Mouse (Mus musculus): ENCODE measurements around the gene Snx10. TPM values are rescaled to one million over a fixed set of nuclear protein-coding genes. Genes with fewer than 3 reads are reported as not detected.
A peak's percentile ranks its signal among the peaks of the same experiment; 100 is the strongest.

Snx10 gene
- polyA plus RNA-seq, 1 experiment from 2014 or later: 17.2 TPM

- Histone ChIP-seq H3K4me1 (ENCODE audit: control insufficient read depth, insufficient read depth, low read length) (no peaks in the 10 kb centered on the region), H3K4me2 (ENCODE audit: low read depth, low read length) (no peak overlapping the region), H3K27ac (ENCODE audit: low read length) (no peak overlapping the region), H3K27me3 (ENCODE audit: control insufficient read depth, insufficient read depth, low read length) (no peaks in the 10 kb centered on the region), H3K4me3 (ENCODE audit: low read length) (no peak overlapping the region), H3K36me3 (ENCODE audit: control insufficient read depth, insufficient read depth) (no peaks in the 10 kb centered on the region), H3K9ac (ENCODE audit: low read length) (no peak overlapping the region), H3K9me3 (replicated peaks; ENCODE audit: control insufficient read depth, low read length) (no peaks in the 10 kb centered on the region)
- no peak for ATAC-seq (replicated peaks; ENCODE audit: extremely low read depth, insufficient read depth, low FRiP score)
- WGBS: 87% methylated on average over 8 of the region's 8 CpGs
Observed at GRCm38 (mm10) chr6:51569086-51569485, 45.4 kb downstream of the Snx10 start.

- no peaks in the 10 kb centered on the region for H3K9me3 ChIP-seq (replicated peaks; ENCODE audit: control insufficient read depth, low read length)
- no peaks in the 10 kb centered on the region for H3K27me3 ChIP-seq (ENCODE audit: control insufficient read depth, insufficient read depth, low read length)
- H3K27ac ChIP-seq (ENCODE audit: low read length): no peak overlapping the region
- no peaks in the 10 kb centered on the region for H3K4me1 ChIP-seq (ENCODE audit: control insufficient read depth, insufficient read depth, low read length)
- no peaks in the 10 kb centered on the region for H3K36me3 ChIP-seq (ENCODE audit: control insufficient read depth, insufficient read depth)
- no peak overlapping the region for H3K4me3 ChIP-seq (ENCODE audit: low read length)
- WGBS: 82% methylated on average over 4 of the region's 4 CpGs
- no peak overlapping the region for H3K9ac ChIP-seq (ENCODE audit: low read length)
- ATAC-seq (replicated peaks; ENCODE audit: extremely low read depth, insufficient read depth, low FRiP score): no peak
- no peak overlapping the region for H3K4me2 ChIP-seq (ENCODE audit: low read depth, low read length)
Observed at GRCm38 (mm10) chr6:51573136-51573535, 49.4 kb downstream of the Snx10 start.

- 88% methylated on average over 13 of the region's 13 CpGs for WGBS
- H3K9me3 ChIP-seq (replicated peaks; ENCODE audit: control insufficient read depth, low read length): no peaks in the 10 kb centered on the region
- no peak for ATAC-seq (replicated peaks; ENCODE audit: extremely low read depth, insufficient read depth, low FRiP score)
Observed at GRCm38 (mm10) chr6:51574132-51574531, 50.4 kb downstream of the Snx10 start.

GRCm38 (mm10) chr6:51578415-51578814 lies 54.7 kb downstream of the Snx10 start:
- no peaks in the 10 kb centered on the region for H3K9me3 ChIP-seq (replicated peaks; ENCODE audit: control insufficient read depth, low read length)
- no peak overlapping the region for H3K9ac ChIP-seq (ENCODE audit: low read length)
- H3K27me3 ChIP-seq (ENCODE audit: control insufficient read depth, insufficient read depth, low read length): no peaks in the 10 kb centered on the region
- H3K27ac ChIP-seq (ENCODE audit: low read length): no peak overlapping the region
- H3K4me2 ChIP-seq (ENCODE audit: low read depth, low read length): no peak overlapping the region
- no peaks in the 10 kb centered on the region for H3K4me1 ChIP-seq (ENCODE audit: control insufficient read depth, insufficient read depth, low read length)
- H3K36me3 ChIP-seq (ENCODE audit: control insufficient read depth, insufficient read depth): peaks cover 4% of the 10 kb centered on the region; the same call in 1 of the 2 replicates
- WGBS: 71% methylated on average over 4 of the region's 4 CpGs
- no peak for ATAC-seq (replicated peaks; ENCODE audit: extremely low read depth, insufficient read depth, low FRiP score)
- H3K4me3 ChIP-seq (ENCODE audit: low read length): no peak overlapping the region

More at GRCm38 (mm10) chr6:51574132-51574531, 50.4 kb downstream of the Snx10 start:
- Histone ChIP-seq H3K27ac (ENCODE audit: low read length) (no peak overlapping the region), H3K9ac (ENCODE audit: low read length) (no peak overlapping the region), H3K4me2 (ENCODE audit: low read depth, low read length) (no peak overlapping the region), H3K4me3 (ENCODE audit: low read length) (no peak overlapping the region), H3K36me3 (ENCODE audit: control insufficient read depth, insufficient read depth) (no peaks in the 10 kb centered on the region), H3K4me1 (ENCODE audit: control insufficient read depth, insufficient read depth, low read length) (no peaks in the 10 kb centered on the region), H3K27me3 (ENCODE audit: control insufficient read depth, insufficient read depth, low read length) (no peaks in the 10 kb centered on the region)

- H3K4me2 ChIP-seq (ENCODE audit: low read depth, low read length): no peak overlapping the region
- ATAC-seq (replicated peaks; ENCODE audit: extremely low read depth, insufficient read depth, low FRiP score): peak; percentile 84
- 25% methylated on average over 18 of the region's 18 CpGs for WGBS
Observed at GRCm38 (mm10) chr6:51580040-51580680, 56.5 kb downstream of the Snx10 start.

DNA sequence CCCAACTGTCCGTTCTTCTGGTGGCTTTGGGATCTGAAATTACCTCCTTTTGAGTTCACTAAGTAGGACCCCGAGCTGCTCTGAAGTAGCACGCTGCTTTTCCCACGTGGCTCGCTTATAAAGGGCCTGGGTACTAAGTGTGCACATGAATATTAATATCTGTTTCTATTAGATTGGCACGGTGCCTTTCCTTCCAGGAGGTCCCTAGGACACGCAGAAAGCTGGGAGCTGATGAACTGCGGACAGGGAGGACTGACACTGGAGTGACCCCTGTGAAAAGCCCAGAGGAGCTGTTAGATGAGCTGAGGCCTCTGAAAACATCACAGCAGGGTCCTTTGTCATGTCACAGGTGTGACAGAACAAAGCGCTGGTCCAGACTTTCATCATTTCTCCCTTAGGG lies 57.7 kb downstream of the Snx10 start:
- Histone ChIP-seq H3K9me3 (replicated peaks; ENCODE audit: control insufficient read depth, low read length) (no peaks in the 10 kb centered on the region), H3K27me3 (ENCODE audit: control insufficient read depth, insufficient read depth, low read length) (no peaks in the 10 kb centered on the region), H3K36me3 (ENCODE audit: control insufficient read depth, insufficient read depth) (peaks cover 5% of the 10 kb centered on the region; the same call in 1 of the 2 replicates), H3K4me1 (ENCODE audit: control insufficient read depth, insufficient read depth, low read length) (no peaks in the 10 kb centered on the region), H3K9ac (ENCODE audit: low read length) (no peak overlapping the region), H3K4me2 (ENCODE audit: low read depth, low read length) (no peak overlapping the region), H3K27ac (ENCODE audit: low read length) (no peak overlapping the region), H3K4me3 (ENCODE audit: low read length) (no peak overlapping the region)
- ATAC-seq (replicated peaks; ENCODE audit: extremely low read depth, insufficient read depth, low FRiP score): no peak
- 83% methylated on average over 9 of the region's 9 CpGs for WGBS

More at GRCm38 (mm10) chr6:51580040-51580680, 56.5 kb downstream of the Snx10 start:
- Histone ChIP-seq H3K9me3 (replicated peaks; ENCODE audit: control insufficient read depth, low read length) (no peaks in the 10 kb centered on the region), H3K9ac (ENCODE audit: low read length) (no peak overlapping the region), H3K4me3 (ENCODE audit: low read length) (no peak overlapping the region), H3K36me3 (ENCODE audit: control insufficient read depth, insufficient read depth) (peaks cover 5% of the 10 kb centered on the region; the same call in 1 of the 2 replicates), H3K4me1 (ENCODE audit: control insufficient read depth, insufficient read depth, low read length) (no peaks in the 10 kb centered on the region), H3K27ac (ENCODE audit: low read length) (no peak overlapping the region), H3K27me3 (ENCODE audit: control insufficient read depth, insufficient read depth, low read length) (no peaks in the 10 kb centered on the region)

GRCm38 (mm10) chr6:51582051-51582450 lies 58.4 kb downstream of the Snx10 start:
- H3K9me3 ChIP-seq (replicated peaks; ENCODE audit: control insufficient read depth, low read length): no peaks in the 10 kb centered on the region
- ATAC-seq (replicated peaks; ENCODE audit: extremely low read depth, insufficient read depth, low FRiP score): no peak
- WGBS: 91% methylated on average over 9 of the region's 9 CpGs
- no peaks in the 10 kb centered on the region for H3K4me1 ChIP-seq (ENCODE audit: control insufficient read depth, insufficient read depth, low read length)
- no peak overlapping the region for H3K9ac ChIP-seq (ENCODE audit: low read length)
- H3K36me3 ChIP-seq (ENCODE audit: control insufficient read depth, insufficient read depth): peaks cover 5% of the 10 kb centered on the region; the same call in 1 of the 2 replicates
- H3K4me3 ChIP-seq (ENCODE audit: low read length): no peak overlapping the region
- no peak overlapping the region for H3K4me2 ChIP-seq (ENCODE audit: low read depth, low read length)
- H3K27me3 ChIP-seq (ENCODE audit: control insufficient read depth, insufficient read depth, low read length): no peaks in the 10 kb centered on the region
- H3K27ac ChIP-seq (ENCODE audit: low read length): no peak overlapping the region

DNA sequence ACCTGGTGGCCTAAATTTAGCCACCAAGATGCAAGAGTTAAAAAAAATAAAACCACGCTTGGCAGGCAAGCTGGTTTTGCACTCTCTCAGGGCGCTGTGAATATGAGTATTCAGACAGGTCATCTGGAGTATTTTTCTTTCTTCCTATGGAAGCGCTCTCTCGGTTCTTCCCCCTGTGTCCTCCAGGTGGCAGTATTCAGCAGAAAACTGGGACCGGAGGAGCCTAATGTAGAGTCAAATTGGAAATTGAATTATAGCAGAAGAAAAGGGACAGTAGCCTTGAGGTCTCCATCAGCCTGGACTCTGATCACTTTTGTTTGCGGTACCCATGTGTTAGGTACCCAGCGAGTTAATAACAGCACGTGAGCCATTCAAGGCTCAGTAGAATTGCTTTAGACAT lies 62.3 kb downstream of the Snx10 start:
- H3K27me3 ChIP-seq (ENCODE audit: control insufficient read depth, insufficient read depth, low read length): no peaks in the 10 kb centered on the region
- no peak overlapping the region for H3K4me2 ChIP-seq (ENCODE audit: low read depth, low read length)
- no peak for ATAC-seq (replicated peaks; ENCODE audit: extremely low read depth, insufficient read depth, low FRiP score)
- no peaks in the 10 kb centered on the region for H3K9me3 ChIP-seq (replicated peaks; ENCODE audit: control insufficient read depth, low read length)
- WGBS: 27% methylated on average over 8 of the region's 8 CpGs
- H3K9ac ChIP-seq (ENCODE audit: low read length): no peak overlapping the region
- no peak overlapping the region for H3K27ac ChIP-seq (ENCODE audit: low read length)
- peaks cover 5% of the 10 kb centered on the region; the same call in 1 of the 2 replicates for H3K36me3 ChIP-seq (ENCODE audit: control insufficient read depth, insufficient read depth)
- H3K4me3 ChIP-seq (ENCODE audit: low read length): no peak overlapping the region
- no peaks in the 10 kb centered on the region for H3K4me1 ChIP-seq (ENCODE audit: control insufficient read depth, insufficient read depth, low read length)

GRCm38 (mm10) chr6:51587266-51587665 lies 63.6 kb downstream of the Snx10 start:
- Histone ChIP-seq H3K4me3 (ENCODE audit: low read length) (no peak overlapping the region), H3K36me3 (ENCODE audit: control insufficient read depth, insufficient read depth) (peaks cover 5% of the 10 kb centered on the region; the same call in 1 of the 2 replicates), H3K27me3 (ENCODE audit: control insufficient read depth, insufficient read depth, low read length) (no peaks in the 10 kb centered on the region), H3K9ac (ENCODE audit: low read length) (no peak overlapping the region), H3K9me3 (replicated peaks; ENCODE audit: control insufficient read depth, low read length) (no peaks in the 10 kb centered on the region), H3K4me1 (ENCODE audit: control insufficient read depth, insufficient read depth, low read length) (peaks cover 2% of the 10 kb centered on the region), H3K4me2 (ENCODE audit: low read depth, low read length) (no peak overlapping the region), H3K27ac (ENCODE audit: low read length) (no peak overlapping the region)
- WGBS: 90% methylated on average over 3 of the region's 3 CpGs
- no peak for ATAC-seq (replicated peaks; ENCODE audit: extremely low read depth, insufficient read depth, low FRiP score)

All from heart, embryonic 16.5 days (tissue).